Mouse (Mus musculus) liver, embryonic 16.5 days (tissue): ENCODE measurements around the gene Iars2. TPM values are rescaled to one million over a fixed set of nuclear protein-coding genes. Genes with fewer than 3 reads are reported as not detected.

Source experiments
- microRNA counts: library from miRNA; unstranded; fragments of <30 nt; microRNA quantifications from one replicate; lab custom pipeline; 2016
- microRNA-seq: library from miRNA; unstranded; fragments of <30 nt; microRNA quantifications from one replicate; pipeline ENCODE4, GENCODE M21; 2016
- polyA plus RNA-seq: library from polyadenylated mRNA; unstranded; fragments of >200 nt; fragmentation: Nextera tagmentation; extraction: Ambion mirVana; gene quantifications from 2 replicates; pipeline ENCODE4 v1.2.1, GENCODE M21; 2015

The Iars2 gene
- polyA plus RNA-seq, 1 experiment from 2014 or later = 17.5 TPM

MicroRNAs within 50 kb of the gene (microRNA counts, 519-probe panel; counts per million panel counts)
- microRNA mmu-miR-194 (lab: Ali Mortazavi, UCI) (3,408 counts per million, percentile 90 among the panel's probes with 10 or more counts), microRNA mmu-miR-664 (lab: Ali Mortazavi, UCI) (1,491 counts per million, percentile 12 among the panel's probes with 10 or more counts)

Small RNAs within 50 kb of the gene (microRNA-seq; reads per million reads assigned to microRNA genes)
- gene Mir194-1 = 20.4 reads per million, percentile 37 among the genes with 10 or more reads in this experiment
- 18.5 reads per million, percentile 35 among the genes with 10 or more reads in this experiment for gene Mir215
- 20.9 reads per million, percentile 38 among the genes with 10 or more reads in this experiment for gene Mir664

Other genes starting within 250 kb of the Iars2 start
- 13.4 and 13.8 TPM in 2 replicates for gene Rab3gap2, start 125.3 kb downstream of the Iars2 start, polyA plus RNA-seq
- 10.2 and 12.6 TPM in 2 replicates for gene Bpnt1, start 2.8 kb upstream of the Iars2 start, polyA plus RNA-seq
- gene Eprs, start 33.6 kb upstream of the Iars2 start, polyA plus RNA-seq = 67.2 and 79.3 TPM in 2 replicates
- gene Slc30a10, start 125.5 kb upstream of the Iars2 start, polyA plus RNA-seq = 13.0 and 15.6 TPM in 2 replicates